Mouse (Mus musculus): ENCODE measurements around the gene Tyw5.

- no peak for TF ChIP-seq CTCF (IDR thresholded peaks at IDR 0.05; ENCODE audit: extremely low read depth, insufficient read depth, insufficient read length, insufficient replicate concordance)
- no peak for TF ChIP-seq POLR2A (IDR thresholded peaks at IDR 0.05; ENCODE audit: low read depth, low read length)
These were observed 67.6 kb downstream of the Tyw5 start for GRCm38 (mm10) chr1:57339156-57339796.

Data from spleen, adult 2 months (tissue).